Mouse (Mus musculus): ENCODE data around the gene D7Ertd443e. TPM values are rescaled to one million over a fixed set of nuclear protein-coding genes. Genes with fewer than 3 reads are reported as not detected.

Gene D7Ertd443e
- not detected in 2 replicates for polyA plus RNA-seq (2014; fragmentation: Nextera tagmentation; extraction: Ambion mirVana)

- DNase-seq (ENCODE audit: low spot score) (no peak), ATAC-seq (replicated peaks; ENCODE audit: low FRiP score, low TSS enrichment, low read depth) (no peak)
- Histone ChIP-seq H3K4me3 (ENCODE audit: low read depth, low read length) (no peak within 1 kb of the TSS), H3K36me3 (ENCODE audit: control insufficient read depth, insufficient read depth, low read length) (no peaks in the 10 kb centered on the region), H3K27ac (ENCODE audit: low read depth) (no peak within 1 kb of the TSS), H3K4me2 (ENCODE audit: low read length) (no peak within 1 kb of the TSS), H3K9ac (ENCODE audit: low read length) (no peak within 1 kb of the TSS), H3K9me3 (ENCODE audit: control insufficient read depth, low read length) (no peaks in the 10 kb centered on the region), H3K4me1 (replicated peaks; ENCODE audit: control insufficient read depth, insufficient read depth, low read length) (no peaks in the 10 kb centered on the region), H3K27me3 (replicated peaks; ENCODE audit: control insufficient read depth, insufficient read depth, low read length) (no peaks in the 10 kb centered on the region)
- 90% methylated on average over 5 of the region's 5 CpGs for WGBS
Observed at GRCm38 (mm10) chr7:134385561-134385960, at the start of gene D7Ertd443e. Gene D7Ertd443e (minus strand): TSS chr7:134385661.

DNA sequence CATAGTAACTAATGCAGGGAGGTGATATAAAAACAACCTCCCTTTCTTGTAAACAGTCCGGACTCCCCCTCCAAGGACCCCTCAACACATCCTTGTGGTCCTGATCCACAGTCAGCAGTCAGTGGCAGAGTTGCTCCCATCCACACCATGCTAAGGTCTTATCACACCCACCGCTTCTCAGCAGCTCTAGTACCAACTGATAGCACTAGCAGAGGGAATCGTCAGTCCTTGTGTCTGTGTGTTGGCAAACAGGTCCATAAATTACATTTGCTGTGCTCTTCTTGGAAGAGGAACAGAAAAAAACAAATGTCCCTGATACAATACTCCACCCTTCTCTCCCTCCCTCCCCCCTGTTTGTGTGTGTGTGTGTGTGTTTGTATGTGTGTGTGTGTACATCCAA lies 46.2 kb upstream of the D7Ertd443e start:
- 74% methylated on average over 3 of the region's 3 CpGs for WGBS
- no peak for ATAC-seq (replicated peaks; ENCODE audit: low FRiP score, low TSS enrichment, low read depth)

GRCm38 (mm10) chr7:134428676-134429075 lies 43.2 kb upstream of the D7Ertd443e start:
- WGBS: 89% methylated on average over 2 of the region's 2 CpGs
- Histone ChIP-seq H3K4me2 (ENCODE audit: low read length) (no peak overlapping the region), H3K9me3 (ENCODE audit: control insufficient read depth, low read length) (no peaks in the 10 kb centered on the region), H3K27me3 (replicated peaks; ENCODE audit: control insufficient read depth, insufficient read depth, low read length) (no peaks in the 10 kb centered on the region), H3K27ac (ENCODE audit: low read depth) (no peak overlapping the region), H3K4me3 (ENCODE audit: low read depth, low read length) (no peak overlapping the region), H3K36me3 (ENCODE audit: control insufficient read depth, insufficient read depth, low read length) (no peaks in the 10 kb centered on the region), H3K4me1 (replicated peaks; ENCODE audit: control insufficient read depth, insufficient read depth, low read length) (no peaks in the 10 kb centered on the region), H3K9ac (ENCODE audit: low read length) (no peak overlapping the region)
- DNase-seq (ENCODE audit: low spot score): no peak
- ATAC-seq (replicated peaks; ENCODE audit: low FRiP score, low TSS enrichment, low read depth): no peak

More for the DNA sequence above, 46.2 kb upstream of the D7Ertd443e start:
- DNase-seq (ENCODE audit: low spot score): peak; percentile 20
- Histone ChIP-seq H3K36me3 (ENCODE audit: control insufficient read depth, insufficient read depth, low read length) (no peaks in the 10 kb centered on the region), H3K4me3 (ENCODE audit: low read depth, low read length) (no peak overlapping the region), H3K4me1 (replicated peaks; ENCODE audit: control insufficient read depth, insufficient read depth, low read length) (no peaks in the 10 kb centered on the region), H3K4me2 (ENCODE audit: low read length) (no peak overlapping the region), H3K27me3 (replicated peaks; ENCODE audit: control insufficient read depth, insufficient read depth, low read length) (no peaks in the 10 kb centered on the region), H3K9me3 (ENCODE audit: control insufficient read depth, low read length) (no peaks in the 10 kb centered on the region), H3K27ac (ENCODE audit: low read depth) (no peak overlapping the region), H3K9ac (ENCODE audit: low read length) (no peak overlapping the region)

DNA sequence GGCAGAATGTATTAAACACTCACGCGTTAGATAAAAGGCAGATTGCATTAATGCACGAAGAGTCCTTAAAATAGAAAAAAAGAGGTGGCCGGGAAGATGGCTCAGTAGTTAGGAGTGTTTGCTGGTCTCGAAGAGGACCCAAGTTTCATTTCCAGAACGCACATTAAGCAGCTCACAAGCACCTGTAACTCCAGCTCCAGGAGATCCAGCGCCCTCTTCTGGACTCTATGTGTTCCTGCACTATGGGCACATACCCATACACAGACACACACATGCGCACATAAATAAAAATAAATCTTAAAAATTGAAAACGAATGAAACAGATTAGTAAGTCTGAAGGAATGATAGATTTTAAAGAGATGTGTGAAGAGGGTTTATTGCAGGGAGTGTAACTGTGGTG lies 29.6 kb upstream of the D7Ertd443e start:
- Histone ChIP-seq H3K27ac (ENCODE audit: low read depth) (no peak overlapping the region), H3K4me3 (ENCODE audit: low read depth, low read length) (no peak overlapping the region), H3K4me2 (ENCODE audit: low read length) (no peak overlapping the region), H3K9me3 (ENCODE audit: control insufficient read depth, low read length) (0 out of 2 replicates have a peak, but pooled peaks cover 3% of the 10 kb centered on the region), H3K9ac (ENCODE audit: low read length) (no peak overlapping the region), H3K4me1 (replicated peaks; ENCODE audit: control insufficient read depth, insufficient read depth, low read length) (0 out of 2 replicates have a peak, but pooled peaks cover 5% of the 10 kb centered on the region), H3K27me3 (replicated peaks; ENCODE audit: control insufficient read depth, insufficient read depth, low read length) (no peaks in the 10 kb centered on the region), H3K36me3 (ENCODE audit: control insufficient read depth, insufficient read depth, low read length) (no peaks in the 10 kb centered on the region)
- ATAC-seq (replicated peaks; ENCODE audit: low FRiP score, low TSS enrichment, low read depth): no peak
- 89% methylated on average over 9 of the region's 9 CpGs for WGBS
- no peak for DNase-seq (ENCODE audit: low spot score)

DNA sequence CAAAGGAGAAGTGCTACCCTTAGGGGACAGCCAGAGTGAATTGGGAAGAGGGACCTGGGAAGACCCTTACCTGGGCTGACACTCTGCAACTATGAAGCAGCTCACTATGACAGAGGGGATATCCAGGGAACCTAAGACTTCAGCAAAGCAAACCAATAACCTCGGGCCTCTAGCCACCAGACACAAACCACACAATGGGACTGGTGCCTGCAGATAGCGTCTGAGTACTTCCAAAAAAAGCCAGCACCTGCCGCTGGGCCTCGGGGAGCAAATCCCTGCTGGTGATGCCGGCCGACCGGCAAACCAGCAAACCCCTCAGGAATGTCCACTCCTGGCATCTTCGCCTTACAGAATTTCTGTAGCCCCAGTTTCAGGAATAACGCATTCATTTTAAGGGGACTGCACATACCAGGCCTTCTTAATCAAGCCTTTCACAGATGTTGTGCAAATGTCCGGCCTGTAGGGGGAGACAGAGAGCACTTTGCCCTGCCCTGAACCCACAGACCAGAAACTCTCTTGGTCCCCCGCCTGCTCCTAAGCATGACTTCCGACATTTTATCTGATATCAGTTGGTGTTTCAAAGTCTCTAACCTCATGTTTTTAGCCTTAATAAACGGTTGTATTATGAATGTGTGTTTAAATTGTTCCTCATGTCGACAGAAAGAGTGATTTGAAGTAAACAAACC lies 28.7 kb upstream of the D7Ertd443e start:
- no peak for DNase-seq (ENCODE audit: low spot score)
- ATAC-seq (replicated peaks; ENCODE audit: low FRiP score, low TSS enrichment, low read depth): no peak
- Histone ChIP-seq H3K36me3 (ENCODE audit: control insufficient read depth, insufficient read depth, low read length) (no peaks in the 10 kb centered on the region), H3K4me3 (ENCODE audit: low read depth, low read length) (no peak overlapping the region), H3K9ac (ENCODE audit: low read length) (no peak overlapping the region), H3K27me3 (replicated peaks; ENCODE audit: control insufficient read depth, insufficient read depth, low read length) (no peaks in the 10 kb centered on the region), H3K27ac (ENCODE audit: low read depth) (no peak overlapping the region), H3K9me3 (ENCODE audit: control insufficient read depth, low read length) (0 out of 2 replicates have a peak, but pooled peaks cover 3% of the 10 kb centered on the region), H3K4me2 (ENCODE audit: low read length) (no peak overlapping the region), H3K4me1 (replicated peaks; ENCODE audit: control insufficient read depth, insufficient read depth, low read length) (0 out of 2 replicates have a peak, but pooled peaks cover 5% of the 10 kb centered on the region)
- WGBS: 31% methylated on average over 14 of the region's 14 CpGs

DNA sequence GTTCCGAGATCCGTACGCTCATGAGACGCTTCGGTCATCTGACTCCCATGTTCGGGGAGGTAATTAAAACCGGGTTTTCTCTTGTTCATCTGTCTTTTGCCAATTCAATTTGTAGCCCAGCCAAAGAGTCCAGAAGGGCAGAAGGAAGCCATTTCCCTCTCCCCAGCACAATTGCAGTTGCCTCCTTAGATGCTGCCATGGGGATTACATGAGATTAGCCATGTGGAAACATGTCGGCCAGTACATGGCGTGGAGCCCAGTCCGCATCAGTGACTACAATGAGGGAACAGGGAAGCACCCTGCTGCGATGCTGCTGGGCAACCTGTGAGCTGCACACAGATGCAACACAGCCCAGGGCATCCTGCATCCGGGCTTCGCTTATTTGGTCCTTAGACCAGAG lies 23.2 kb upstream of the D7Ertd443e start:
- H3K9me3 ChIP-seq (ENCODE audit: control insufficient read depth, low read length): no peaks in the 10 kb centered on the region
- no peaks in the 10 kb centered on the region for H3K36me3 ChIP-seq (ENCODE audit: control insufficient read depth, insufficient read depth, low read length)
- H3K4me2 ChIP-seq (ENCODE audit: low read length): no peak overlapping the region
- no peak for DNase-seq (ENCODE audit: low spot score)
- no peaks in the 10 kb centered on the region for H3K27me3 ChIP-seq (replicated peaks; ENCODE audit: control insufficient read depth, insufficient read depth, low read length)
- no peak overlapping the region for H3K4me3 ChIP-seq (ENCODE audit: low read depth, low read length)
- no peak for ATAC-seq (replicated peaks; ENCODE audit: low FRiP score, low TSS enrichment, low read depth)
- no peak overlapping the region for H3K27ac ChIP-seq (ENCODE audit: low read depth)
- 87% methylated on average over 13 of the region's 13 CpGs for WGBS
- H3K4me1 ChIP-seq (replicated peaks; ENCODE audit: control insufficient read depth, insufficient read depth, low read length): 0 out of 2 replicates have a peak, but pooled peaks cover 5% of the 10 kb centered on the region
- no peak overlapping the region for H3K9ac ChIP-seq (ENCODE audit: low read length)

GRCm38 (mm10) chr7:134400746-134401145 lies 15.3 kb upstream of the D7Ertd443e start:
- DNase-seq (ENCODE audit: low spot score): no peak
- no peak for ATAC-seq (replicated peaks; ENCODE audit: low FRiP score, low TSS enrichment, low read depth)
- H3K4me3 ChIP-seq (ENCODE audit: low read depth, low read length): no peak overlapping the region
- no peaks in the 10 kb centered on the region for H3K4me1 ChIP-seq (replicated peaks; ENCODE audit: control insufficient read depth, insufficient read depth, low read length)
- H3K27me3 ChIP-seq (replicated peaks; ENCODE audit: control insufficient read depth, insufficient read depth, low read length): no peaks in the 10 kb centered on the region
- no peak overlapping the region for H3K9ac ChIP-seq (ENCODE audit: low read length)
- no peak overlapping the region for H3K27ac ChIP-seq (ENCODE audit: low read depth)
- H3K9me3 ChIP-seq (ENCODE audit: control insufficient read depth, low read length): no peaks in the 10 kb centered on the region
- H3K36me3 ChIP-seq (ENCODE audit: control insufficient read depth, insufficient read depth, low read length): no peaks in the 10 kb centered on the region
- no peak overlapping the region for H3K4me2 ChIP-seq (ENCODE audit: low read length)
- WGBS: 88% methylated on average over 2 of the region's 2 CpGs

GRCm38 (mm10) chr7:134396769-134397168 lies 11.3 kb upstream of the D7Ertd443e start:
- no peaks in the 10 kb centered on the region for H3K36me3 ChIP-seq (ENCODE audit: control insufficient read depth, insufficient read depth, low read length)
- H3K4me1 ChIP-seq (replicated peaks; ENCODE audit: control insufficient read depth, insufficient read depth, low read length): no peaks in the 10 kb centered on the region
- ATAC-seq (replicated peaks; ENCODE audit: low FRiP score, low TSS enrichment, low read depth) (no peak), DNase-seq (ENCODE audit: low spot score) (no peak)
- H3K4me3 ChIP-seq (ENCODE audit: low read depth, low read length): no peak overlapping the region
- no peak overlapping the region for H3K27ac ChIP-seq (ENCODE audit: low read depth)
- no peaks in the 10 kb centered on the region for H3K27me3 ChIP-seq (replicated peaks; ENCODE audit: control insufficient read depth, insufficient read depth, low read length)
- WGBS: 77% methylated on average over 8 of the region's 8 CpGs
- H3K9ac ChIP-seq (ENCODE audit: low read length): no peak overlapping the region
- no peak overlapping the region for H3K4me2 ChIP-seq (ENCODE audit: low read length)
- no peaks in the 10 kb centered on the region for H3K9me3 ChIP-seq (ENCODE audit: control insufficient read depth, low read length)

DNA sequence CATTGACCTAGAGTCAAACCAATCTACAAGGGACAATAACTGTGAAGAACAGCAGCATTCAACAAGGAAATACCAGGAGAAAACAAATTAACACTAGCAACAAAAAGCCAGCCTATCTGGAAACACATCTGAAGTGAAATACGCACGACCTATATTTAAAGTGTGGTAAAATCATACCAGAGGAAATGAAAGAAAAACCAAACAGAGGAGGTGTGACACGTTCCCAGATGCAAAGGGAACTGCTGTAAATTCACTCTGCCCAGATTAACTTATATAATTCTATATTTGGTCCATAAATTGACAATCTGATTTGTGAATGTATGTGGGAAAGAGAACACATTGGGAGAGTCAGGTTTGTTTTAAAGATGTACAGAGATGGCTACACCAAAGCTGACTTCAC lies 2.7 kb downstream of the D7Ertd443e start:
- H3K4me1 ChIP-seq (replicated peaks; ENCODE audit: control insufficient read depth, insufficient read depth, low read length): no peaks in the 10 kb centered on the region
- ATAC-seq (replicated peaks; ENCODE audit: low FRiP score, low TSS enrichment, low read depth): no peak
- no peaks in the 10 kb centered on the region for H3K9me3 ChIP-seq (ENCODE audit: control insufficient read depth, low read length)
- no peak overlapping the region for H3K27ac ChIP-seq (ENCODE audit: low read depth)
- no peak overlapping the region for H3K4me2 ChIP-seq (ENCODE audit: low read length)
- H3K27me3 ChIP-seq (replicated peaks; ENCODE audit: control insufficient read depth, insufficient read depth, low read length): no peaks in the 10 kb centered on the region
- no peak overlapping the region for H3K9ac ChIP-seq (ENCODE audit: low read length)
- H3K36me3 ChIP-seq (ENCODE audit: control insufficient read depth, insufficient read depth, low read length): no peaks in the 10 kb centered on the region
- 78% methylated on average over 3 of the region's 3 CpGs for WGBS
- H3K4me3 ChIP-seq (ENCODE audit: low read depth, low read length): no peak overlapping the region
- no peak for DNase-seq (ENCODE audit: low spot score)
